Mouse (Mus musculus): ENCODE data around the gene Nxf1.
"Not testable (repeated sequence)": the region's sequence is repeated elsewhere in the genome, so short reads cannot be mapped to it uniquely, and the experiment has no call there.

The Nxf1 gene

GRCm38 (mm10) chr19:8756635-8757387 is at the start of gene Nxf1:
Gene Nxf1 (plus strand): TSS chr19:8757073.
- DNase-seq: peak; percentile 94

GRCm38 (mm10) chr19:8708954-8709353 is 47.9 kb upstream of the Nxf1 start:
- no peak for DNase-seq

GRCm38 (mm10) chr19:8710057-8710456 is 46.8 kb upstream of the Nxf1 start:
- peak; percentile 49 for DNase-seq

GRCm38 (mm10) chr19:8711506-8711905 is 45.4 kb upstream of the Nxf1 start:
- no peak for DNase-seq

- no peak for DNase-seq
These were observed 44.7 kb upstream of the Nxf1 start for GRCm38 (mm10) chr19:8711949-8712869.

- peak; percentile 91 for DNase-seq
These were observed 44.0 kb upstream of the Nxf1 start for GRCm38 (mm10) chr19:8712870-8713305.

- DNase-seq: peak; percentile 96
These were observed 43.4 kb upstream of the Nxf1 start for GRCm38 (mm10) chr19:8713306-8713996.

GRCm38 (mm10) chr19:8713997-8714652 is 42.7 kb upstream of the Nxf1 start:
- no peak for DNase-seq

GRCm38 (mm10) chr19:8714653-8715481 is 42.0 kb upstream of the Nxf1 start:
- no peak for DNase-seq

- DNase-seq: no peak
These were observed 40.8 kb upstream of the Nxf1 start for GRCm38 (mm10) chr19:8715868-8716766.

GRCm38 (mm10) chr19:8716767-8717475 is 40.0 kb upstream of the Nxf1 start:
- no peak for DNase-seq

GRCm38 (mm10) chr19:8718357-8718756 is 38.5 kb upstream of the Nxf1 start:
- peak; percentile 81 for DNase-seq

GRCm38 (mm10) chr19:8719037-8719436 is 37.8 kb upstream of the Nxf1 start:
- not testable (repeated sequence) for DNase-seq

GRCm38 (mm10) chr19:8721378-8721777 is 35.5 kb upstream of the Nxf1 start:
- no peak for DNase-seq

- no peak for DNase-seq
These were observed 34.9 kb upstream of the Nxf1 start for GRCm38 (mm10) chr19:8722021-8722420.

- no peak for DNase-seq
These were observed 34.3 kb upstream of the Nxf1 start for GRCm38 (mm10) chr19:8722559-8722906.

- peak; percentile 98 for DNase-seq
These were observed 33.8 kb upstream of the Nxf1 start, which contains the start of gene Slc3a2 for GRCm38 (mm10) chr19:8722907-8723573. Gene Slc3a2 (minus strand): TSS chr19:8723369.

GRCm38 (mm10) chr19:8723574-8724346 is 33.1 kb upstream of the Nxf1 start:
- peak; percentile 25 for DNase-seq

GRCm38 (mm10) chr19:8724392-8724791 is 32.5 kb upstream of the Nxf1 start:
- no peak for DNase-seq

Data from lung, postnatal 10 days (tissue).